Mouse (Mus musculus): Measurements from ENCODE around the gene Mrrf. TPM values are rescaled to one million over a fixed set of nuclear protein-coding genes. Genes with fewer than 3 reads are reported as not detected.

Mrrf gene
- polyA plus RNA-seq, 1 experiment: 1.9 TPM

DNA sequence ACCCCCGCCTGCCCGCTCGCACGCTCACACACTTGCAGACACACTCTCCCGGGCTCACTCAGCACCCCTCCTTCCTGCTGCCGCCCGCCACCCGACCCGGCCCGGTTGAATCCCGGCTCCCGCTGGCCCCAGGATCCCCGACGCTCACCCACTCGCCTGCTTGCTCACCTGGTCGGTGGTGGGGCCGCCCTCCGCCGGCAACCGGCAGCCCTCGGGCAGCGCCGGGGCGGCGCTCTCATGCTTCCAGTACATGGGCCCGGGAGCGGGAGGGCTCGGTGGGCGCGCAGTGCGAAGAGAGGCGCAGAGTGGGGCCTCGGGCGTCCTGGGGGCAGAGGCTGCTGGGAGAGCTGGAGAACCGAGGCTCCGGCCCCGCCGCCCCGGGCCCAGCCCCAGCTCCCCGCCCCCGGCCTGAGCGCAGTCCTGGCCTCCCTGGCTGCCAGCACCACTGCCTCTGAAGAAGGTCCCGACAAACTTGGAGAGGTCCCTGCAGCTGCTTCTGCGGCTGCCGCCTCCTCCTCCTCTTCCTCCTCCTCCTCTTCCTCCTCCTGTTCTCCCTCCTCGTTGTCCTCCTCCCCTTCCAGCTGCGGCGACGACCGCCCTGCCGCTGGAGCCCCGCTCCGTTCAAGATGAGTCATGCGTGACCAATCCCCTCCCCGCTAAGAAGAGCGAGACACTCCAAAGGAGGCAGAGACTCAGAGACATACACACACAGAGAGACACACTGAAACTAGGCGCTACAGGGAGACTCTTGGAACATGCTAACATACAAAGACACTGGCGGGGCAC lies 31.0 kb upstream of the Mrrf start, which contains the start of gene Lhx6:
Lhx6 (minus strand) TSS at position 453 of the 786 bp plus-strand sequence.
- TF ChIP-seq GATA1 (IDR thresholded peaks at IDR 0.05; ENCODE audit: low read length): no peak

GRCm38 (mm10) chr2:36108615-36109014 lies 27.6 kb upstream of the Mrrf start:
- no peak for TF ChIP-seq GATA1 (IDR thresholded peaks at IDR 0.05; ENCODE audit: low read length)

- TF ChIP-seq GATA1 (IDR thresholded peaks at IDR 0.05; ENCODE audit: low read length): no peak
Measured at GRCm38 (mm10) chr2:36112632-36113031, 23.6 kb upstream of the Mrrf start.

GRCm38 (mm10) chr2:36126795-36127429 lies 9.3 kb upstream of the Mrrf start:
- TF ChIP-seq GATA1 (IDR thresholded peaks at IDR 0.05; ENCODE audit: low read length): no peak

DNA sequence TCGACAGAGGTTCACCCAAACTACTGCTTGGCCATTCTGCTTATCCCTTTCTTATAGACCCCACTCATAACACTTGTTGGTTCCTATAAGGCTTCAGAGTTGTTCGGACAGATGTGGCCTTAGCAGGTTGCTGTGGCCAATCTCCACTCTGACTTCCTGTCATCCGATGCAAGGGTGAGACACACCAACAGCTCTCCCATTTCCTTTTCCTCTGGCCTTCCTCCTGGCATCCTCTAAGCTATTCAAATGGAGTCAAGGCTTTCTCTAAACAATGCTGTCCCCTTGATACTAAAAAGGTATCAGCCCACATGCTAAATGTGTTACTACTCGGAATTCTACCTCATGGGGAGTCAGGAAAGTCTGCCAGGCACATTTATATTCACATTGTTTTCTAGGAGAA lies 8.2 kb upstream of the Mrrf start:
- no peak for TF ChIP-seq GATA1 (IDR thresholded peaks at IDR 0.05; ENCODE audit: low read length)

DNA sequence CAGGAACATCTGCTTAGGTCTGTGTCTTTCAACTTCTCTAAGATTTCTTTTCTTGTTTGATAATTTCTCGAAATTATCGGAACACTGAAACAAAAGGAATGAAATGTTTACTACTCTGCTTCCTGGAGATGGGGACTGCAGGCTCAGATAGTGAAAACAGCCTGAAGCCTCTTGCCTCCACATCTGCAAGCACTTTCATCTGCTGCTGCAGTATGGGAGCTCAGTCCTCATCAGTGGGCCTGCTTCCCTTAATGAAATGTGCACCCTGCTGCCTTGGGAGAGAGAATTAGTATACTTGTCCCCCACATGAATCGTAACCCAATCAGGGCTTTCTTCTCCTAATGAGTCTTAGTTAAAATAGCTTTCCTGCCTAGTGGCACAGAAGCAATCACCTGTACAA lies 7.1 kb upstream of the Mrrf start:
- TF ChIP-seq GATA1 (IDR thresholded peaks at IDR 0.05; ENCODE audit: low read length): no peak

GRCm38 (mm10) chr2:36135887-36136286 lies 302 bp upstream of the Mrrf start:
- no peak for TF ChIP-seq GATA1 (IDR thresholded peaks at IDR 0.05; ENCODE audit: low read length)

GRCm38 (mm10) chr2:36139096-36139495 lies 2.9 kb downstream of the Mrrf start:
- no peak for TF ChIP-seq GATA1 (IDR thresholded peaks at IDR 0.05; ENCODE audit: low read length)

DNA sequence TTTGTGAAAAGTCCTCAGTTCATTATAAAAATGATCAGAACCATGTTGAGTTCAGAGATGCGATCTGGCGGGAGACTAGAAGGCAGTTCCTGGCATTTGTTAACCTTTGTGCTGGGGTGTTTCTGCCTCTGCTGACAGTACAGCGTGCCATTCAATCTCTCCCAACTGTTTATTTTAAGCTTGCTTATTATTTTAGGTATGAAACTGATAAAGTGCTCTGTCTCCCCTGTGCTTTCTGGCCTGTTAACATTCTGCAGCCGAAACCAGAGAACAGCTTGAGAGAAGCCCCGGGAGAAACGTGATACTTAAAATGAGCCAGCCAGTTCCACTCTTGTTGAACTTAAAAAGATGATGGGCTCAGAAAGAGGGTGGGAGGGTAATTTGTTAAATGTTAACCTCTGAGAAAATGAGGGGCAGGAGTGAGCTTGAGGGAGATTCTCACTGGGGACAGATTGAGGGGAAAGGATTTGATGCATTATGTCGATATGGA lies 12.7 kb downstream of the Mrrf start:
- TF ChIP-seq GATA1 (IDR thresholded peaks at IDR 0.05; ENCODE audit: low read length): no peak

DNA sequence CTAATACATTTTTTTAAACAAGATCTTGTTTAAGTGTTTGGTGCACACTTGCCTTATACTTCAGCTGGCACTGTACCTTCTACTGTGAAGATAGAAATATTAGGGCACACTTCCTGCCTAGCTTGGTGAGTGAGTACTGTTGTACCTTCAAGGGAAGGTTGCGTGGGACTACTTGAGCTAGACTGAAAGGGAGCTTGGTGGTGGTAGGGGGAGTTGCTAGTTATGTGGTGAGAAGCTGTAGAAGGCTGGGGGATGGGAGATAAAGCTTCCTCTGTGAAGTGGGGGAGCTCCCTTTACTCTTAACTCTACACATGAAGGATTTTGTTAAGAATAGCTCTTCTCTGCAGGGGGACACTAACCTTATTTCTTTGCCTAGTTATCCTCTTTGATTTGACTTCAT lies 21.3 kb downstream of the Mrrf start:
- no peak for TF ChIP-seq GATA1 (IDR thresholded peaks at IDR 0.05; ENCODE audit: low read length)

- no peak for TF ChIP-seq GATA1 (IDR thresholded peaks at IDR 0.05; ENCODE audit: low read length)
Measured at GRCm38 (mm10) chr2:36159336-36159735, 23.1 kb downstream of the Mrrf start.

DNA sequence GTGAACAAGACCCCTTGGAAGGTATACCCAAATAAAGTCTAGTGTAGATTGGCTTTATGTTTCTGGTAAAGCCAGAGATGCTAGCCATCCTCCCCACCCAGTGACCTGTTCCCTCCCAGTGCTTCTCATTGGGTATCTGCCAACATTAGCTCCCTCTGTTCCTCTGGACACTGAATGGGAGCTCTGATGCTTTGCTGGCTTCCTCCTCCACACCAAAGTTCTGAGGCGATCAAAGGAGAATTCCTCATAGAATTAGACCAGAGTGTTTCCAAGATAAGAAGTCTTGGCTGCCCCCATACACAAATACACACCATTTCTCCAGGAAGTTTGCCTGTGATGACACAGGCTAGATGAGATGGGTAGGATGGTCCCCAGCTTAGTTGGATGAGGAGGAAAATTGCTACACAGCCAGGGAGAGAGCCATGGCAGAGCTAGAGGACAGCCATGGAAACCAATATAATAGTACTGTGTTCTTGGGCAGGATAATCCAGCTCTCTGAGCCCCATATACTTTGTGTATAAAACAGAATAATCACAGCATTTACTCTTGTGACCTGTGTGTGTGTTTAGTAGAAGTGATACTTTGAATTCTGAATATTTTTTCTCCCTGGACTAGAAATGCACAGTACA lies 31.9 kb downstream of the Mrrf start:
- TF ChIP-seq GATA1 (IDR thresholded peaks at IDR 0.05; ENCODE audit: low read length): no peak

DNA sequence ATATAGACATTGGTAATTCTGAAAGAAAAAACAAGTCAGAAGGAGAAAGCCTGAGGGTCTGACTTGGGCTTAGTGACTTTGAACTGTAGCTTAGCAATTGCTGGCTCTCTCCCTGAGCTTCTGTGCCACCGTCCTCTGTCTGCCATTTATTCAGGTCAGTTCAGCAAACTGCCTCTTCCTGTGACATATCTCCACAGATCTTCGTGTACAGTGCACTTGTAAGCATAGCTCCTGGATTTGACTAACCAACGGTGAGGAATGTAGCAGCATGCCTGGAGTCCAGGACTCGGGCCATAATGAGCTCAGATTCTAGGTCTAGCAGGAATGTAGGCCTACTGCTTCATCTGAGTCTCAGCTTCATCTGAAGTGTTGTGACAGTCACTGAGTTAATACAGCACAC lies 33.0 kb downstream of the Mrrf start:
- TF ChIP-seq GATA1 (IDR thresholded peaks at IDR 0.05; ENCODE audit: low read length): no peak

- TF ChIP-seq GATA1 (IDR thresholded peaks at IDR 0.05; ENCODE audit: low read length): no peak
Measured at GRCm38 (mm10) chr2:36172136-36172535, 35.9 kb downstream of the Mrrf start.

- no peak for TF ChIP-seq GATA1 (IDR thresholded peaks at IDR 0.05; ENCODE audit: low read length)
Measured at GRCm38 (mm10) chr2:36172574-36172973, 36.4 kb downstream of the Mrrf start.

GRCm38 (mm10) chr2:36179487-36179886 lies 43.3 kb downstream of the Mrrf start:
- TF ChIP-seq GATA1 (IDR thresholded peaks at IDR 0.05; ENCODE audit: low read length): no peak

All from G1E-ER4 (cell line).